Mouse (Mus musculus) right cerebral cortex, adult 2 months (tissue): ENCODE measurements around the gene Tctn1.

Experiments
- DNase-seq, 2 experiments: peaks; one replicate each; pipeline ENCODE4 v3.0.0; 2021 to 2022; ENCODE audit warnings: low spot score in 2 of 2

Tctn1 gene

GRCm38 (mm10) chr5:122247529-122247928 lies 16.7 kb downstream of the Tctn1 start:
- peak; percentile 49 to 50 for DNase-seq

GRCm38 (mm10) chr5:122246547-122247167 lies 17.6 kb downstream of the Tctn1 start:
- no peak for DNase-seq

GRCm38 (mm10) chr5:122245186-122245585 lies 19.1 kb downstream of the Tctn1 start:
- DNase-seq = no peak

DNA sequence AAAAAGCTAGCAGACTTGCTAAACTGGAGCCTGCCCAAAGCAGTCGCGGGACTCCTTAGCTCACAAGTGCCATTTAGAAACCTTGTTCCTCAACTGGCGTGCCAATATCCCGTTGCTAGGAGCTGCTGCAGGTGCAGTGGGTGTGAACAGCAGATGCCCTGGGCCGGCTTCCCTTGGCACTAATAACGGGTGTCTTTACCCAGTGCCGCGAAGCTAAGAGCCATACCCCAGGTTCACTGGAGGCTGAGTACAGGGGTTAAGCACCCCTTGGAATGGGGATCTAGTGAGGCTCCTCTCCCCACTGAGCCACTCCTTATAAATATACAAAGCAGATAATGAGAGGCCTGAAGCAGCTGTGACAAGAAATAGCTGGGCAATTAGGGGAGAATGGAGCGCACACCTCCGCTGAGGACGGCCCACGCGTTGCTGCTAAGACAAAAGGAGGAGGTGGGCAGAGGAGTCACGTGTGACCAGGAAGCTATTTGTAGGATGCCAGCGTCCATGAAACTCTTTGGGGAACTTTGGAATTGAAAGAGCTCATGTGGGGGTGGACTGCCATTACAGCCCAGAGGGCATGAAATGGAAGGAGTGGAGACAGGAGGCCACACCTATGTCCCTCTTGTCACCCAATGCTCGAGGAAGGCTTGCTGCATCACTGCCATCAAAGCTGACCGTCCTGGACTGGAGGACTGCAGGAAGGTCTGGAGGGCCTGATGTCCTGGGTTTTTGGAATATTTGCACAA lies 20.3 kb downstream of the Tctn1 start:
- DNase-seq = peak; percentile 40 to 53

- no peak for DNase-seq
Measured at GRCm38 (mm10) chr5:122242521-122243123, 21.6 kb downstream of the Tctn1 start.

DNA sequence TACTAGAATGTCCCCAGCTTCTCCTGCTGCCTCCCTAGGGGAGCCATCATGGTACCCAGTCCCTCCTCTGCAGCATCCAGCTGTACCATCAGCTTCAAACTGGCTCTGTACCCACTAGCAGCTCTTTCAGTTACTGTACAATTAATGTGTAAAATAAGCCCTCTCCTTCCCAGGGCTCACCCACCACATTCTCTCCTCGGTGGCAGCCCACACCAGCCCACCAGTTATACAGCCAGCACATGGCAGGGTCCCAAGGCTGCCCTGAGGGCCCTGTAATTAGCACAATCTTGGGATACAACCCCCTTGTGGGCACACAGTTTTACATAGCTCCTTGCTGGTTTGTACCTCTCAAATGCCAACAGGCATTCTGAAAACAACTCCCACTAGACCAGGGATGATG lies 23.3 kb downstream of the Tctn1 start:
- no peak for DNase-seq

DNA sequence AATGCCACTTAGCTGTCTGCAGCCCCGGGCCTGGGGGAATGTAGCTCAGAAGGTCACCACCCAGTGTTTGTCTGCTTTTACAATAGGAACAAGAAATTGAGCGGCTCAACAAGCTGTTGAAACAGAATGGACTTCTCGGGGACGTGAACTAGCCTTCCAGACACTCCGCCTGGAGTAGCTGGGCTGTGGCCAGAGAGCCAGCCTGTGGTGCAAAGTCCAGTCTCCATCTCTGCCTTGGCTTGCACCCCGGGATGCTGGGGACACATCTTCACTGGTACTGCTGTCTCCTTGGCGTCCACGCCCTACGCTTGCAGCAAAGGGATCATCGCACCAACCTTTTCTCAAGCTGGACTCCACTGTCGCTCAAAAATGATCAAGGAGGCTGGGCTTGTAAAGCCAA lies 23.7 kb downstream of the Tctn1 start:
- no peak for DNase-seq

GRCm38 (mm10) chr5:122239618-122240017 lies 24.6 kb downstream of the Tctn1 start:
- DNase-seq = no peak

DNA sequence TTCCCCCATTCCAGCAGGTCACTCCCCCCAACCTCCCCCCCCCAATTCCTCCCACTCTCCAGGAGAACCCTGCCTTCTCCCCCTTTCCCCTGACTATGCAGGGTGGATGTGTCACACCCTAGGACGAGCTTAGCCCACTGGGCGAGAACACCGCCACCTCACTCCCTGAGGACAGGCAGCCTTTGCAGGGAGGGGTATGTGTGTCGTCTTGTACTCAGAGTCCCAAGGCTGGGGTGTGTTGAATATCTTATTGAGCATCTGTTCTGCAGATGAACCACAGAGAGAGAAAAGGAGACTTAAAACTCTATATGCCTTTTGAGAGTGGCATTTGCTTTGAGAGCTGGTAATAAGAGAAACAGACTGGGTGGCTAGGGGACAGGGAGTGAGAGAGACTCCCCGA lies 27.1 kb downstream of the Tctn1 start:
- no peak for DNase-seq

- no peak for DNase-seq
Measured at GRCm38 (mm10) chr5:122235196-122235836, 28.9 kb downstream of the Tctn1 start.

DNA sequence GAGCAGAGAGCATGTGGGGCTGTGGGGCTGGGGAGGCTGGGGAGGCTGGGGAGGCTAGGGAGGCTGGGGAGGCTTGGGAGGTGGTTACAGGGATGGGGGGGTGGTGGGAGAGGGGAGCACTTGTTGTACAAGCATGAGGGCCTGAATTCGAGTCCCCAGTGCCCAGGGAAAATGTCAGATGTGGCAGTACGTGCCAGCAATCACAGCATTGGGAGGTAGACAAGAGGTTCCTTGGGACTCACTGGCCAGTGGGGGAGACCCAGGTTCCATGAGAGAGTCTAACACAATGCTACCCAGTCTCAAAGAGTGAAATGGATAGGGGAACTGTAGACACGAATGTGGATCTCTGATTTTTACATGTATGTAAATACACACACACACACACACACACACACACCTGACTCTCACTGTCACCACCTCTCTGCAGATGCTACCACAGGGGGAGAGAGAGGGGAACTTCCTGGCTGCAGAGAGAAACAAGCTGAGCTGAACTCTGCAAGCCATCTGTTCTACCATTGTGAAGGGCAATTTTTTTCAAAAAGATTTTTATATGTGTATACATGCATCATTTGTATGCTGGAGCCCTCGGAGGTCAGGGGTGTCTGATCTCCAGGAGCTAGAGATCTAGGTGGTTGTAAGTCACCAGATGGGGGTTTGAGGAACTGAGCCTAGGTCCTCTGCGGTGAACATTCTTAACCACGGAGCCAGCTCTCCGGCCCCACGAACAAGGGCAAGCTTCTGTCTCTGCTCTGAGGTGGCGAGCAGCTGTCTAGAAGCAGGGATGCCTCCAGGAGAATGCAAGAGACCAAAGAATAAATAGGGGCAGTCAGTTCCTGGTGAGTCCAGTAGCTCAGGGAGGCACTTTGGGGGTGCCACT lies 29.7 kb downstream of the Tctn1 start:
- DNase-seq = no peak

GRCm38 (mm10) chr5:122233695-122234094 lies 30.6 kb downstream of the Tctn1 start:
- no peak for DNase-seq

GRCm38 (mm10) chr5:122233077-122233581 lies 31.1 kb downstream of the Tctn1 start:
- no peak for DNase-seq

- DNase-seq = no peak
Measured at GRCm38 (mm10) chr5:122232004-122232403, 32.3 kb downstream of the Tctn1 start.

- DNase-seq = no peak
Measured at GRCm38 (mm10) chr5:122231431-122231830, 32.8 kb downstream of the Tctn1 start.

GRCm38 (mm10) chr5:122230816-122231215 lies 33.4 kb downstream of the Tctn1 start:
- DNase-seq = no peak

- DNase-seq = no peak
Measured at GRCm38 (mm10) chr5:122228772-122229171, 35.5 kb downstream of the Tctn1 start.

- DNase-seq = no peak
Measured at GRCm38 (mm10) chr5:122228271-122228765, 35.9 kb downstream of the Tctn1 start.

DNA sequence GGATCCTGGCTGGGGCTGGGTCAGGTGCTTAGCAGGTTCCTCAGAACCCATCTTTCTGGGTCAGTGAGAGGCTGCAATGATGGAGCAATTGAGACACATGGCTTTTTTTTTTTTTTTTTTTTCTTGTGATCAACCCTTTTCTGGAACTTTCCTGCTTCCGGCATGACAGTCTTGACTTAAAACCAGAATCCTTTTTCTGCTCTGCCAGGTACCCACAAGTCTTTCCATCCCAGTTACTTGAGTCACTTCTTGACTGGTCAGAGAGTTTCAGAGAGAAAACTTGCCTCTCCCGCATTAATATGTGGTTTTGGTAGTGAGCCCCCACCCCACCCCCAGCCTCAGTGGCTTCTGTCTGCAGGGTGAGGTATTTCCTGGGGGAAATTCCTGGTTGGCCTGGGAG lies 40.0 kb downstream of the Tctn1 start:
- DNase-seq = no peak

DNA sequence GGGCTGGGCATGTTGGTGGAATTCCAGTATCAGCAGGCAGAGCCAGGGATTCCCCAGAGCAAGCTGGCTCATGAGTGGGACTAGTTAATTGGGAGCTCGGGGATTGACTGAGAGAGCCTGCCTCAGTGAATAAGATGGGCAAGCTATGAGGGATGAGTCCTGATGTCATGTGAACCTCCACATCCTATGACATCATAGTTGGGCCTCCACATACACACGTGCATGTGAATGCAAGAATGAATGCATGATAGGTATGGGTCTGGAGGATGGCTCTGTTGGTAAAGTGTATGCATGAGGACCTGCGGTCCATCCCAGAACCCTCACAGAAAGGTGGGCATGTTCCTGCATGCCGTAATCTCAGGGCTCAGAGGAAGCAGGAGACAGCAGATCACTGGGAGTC lies 43.2 kb downstream of the Tctn1 start:
- DNase-seq = no peak
